Mouse (Mus musculus): ENCODE results near the gene Stk38. TPM values are rescaled to one million over a fixed set of nuclear protein-coding genes. Genes with fewer than 3 reads are reported as not detected.

The Stk38 gene
- total RNA-seq, 2 experiments from 2014 or later = 35.0 to 62.2 TPM

- intact Hi-C loops (cut with DNase I) = no loop called here
- DNase-seq (ENCODE audit: low spot score in 2 of 2) = no peak
Observed at GRCm38 (mm10) chr17:28934120-28934916, 73.5 kb downstream of the Stk38 start.

- intact Hi-C loops (cut with DNase I) = no loop called here
- DNase-seq (ENCODE audit: low spot score in 2 of 2) = no peak
Observed at GRCm38 (mm10) chr17:28932274-28932673, 75.5 kb downstream of the Stk38 start.

GRCm38 (mm10) chr17:28931436-28932211, 76.2 kb downstream of the Stk38 start:
- no peak for DNase-seq (ENCODE audit: low spot score in 2 of 2)
- intact Hi-C loops (cut with DNase I) = no loop called here

- peak; percentile 29 to 52 for DNase-seq (ENCODE audit: low spot score in 2 of 2)
- intact Hi-C loops (cut with DNase I) = no loop called here
Observed at GRCm38 (mm10) chr17:28930392-28931074, 77.3 kb downstream of the Stk38 start.

- no peak for DNase-seq (ENCODE audit: low spot score in 2 of 2)
- intact Hi-C loops (cut with DNase I) = loop anchor here (5.0 kb wide), 1 partner anchor 167 kb away; no protein-coding TSS in a partner anchor
Observed at GRCm38 (mm10) chr17:28929369-28929768, 78.4 kb downstream of the Stk38 start.

GRCm38 (mm10) chr17:28928004-28928403, 79.8 kb downstream of the Stk38 start:
- DNase-seq (ENCODE audit: low spot score in 2 of 2) = no peak
- intact Hi-C loops (cut with DNase I) = loop anchor here (5.0 kb wide), 1 partner anchor 166 kb away; no protein-coding TSS in a partner anchor

- intact Hi-C loops (cut with DNase I) = loop anchor here (1.0 to 5.0 kb wide), 4 partner anchors 23 to 236 kb away; partner anchors contain the start of genes Mapk14 and Slc26a8
- DNase-seq (ENCODE audit: low spot score in 2 of 2) = no peak
Observed at GRCm38 (mm10) chr17:28926866-28927635, 80.7 kb downstream of the Stk38 start.

- DNase-seq (ENCODE audit: low spot score in 2 of 2) = peak; percentile 79 to 83
- intact Hi-C loops (cut with DNase I) = loop anchor here (1.0 to 5.0 kb wide), 4 partner anchors 22 to 236 kb away; partner anchors contain the start of genes Mapk14 and Slc26a8
Observed at GRCm38 (mm10) chr17:28926380-28926779, 81.4 kb downstream of the Stk38 start.

- DNase-seq (ENCODE audit: low spot score in 2 of 2) = no peak
- intact Hi-C loops (cut with DNase I) = loop anchor here (5.0 kb wide), 1 partner anchor 163 kb away; no protein-coding TSS in a partner anchor
Observed at GRCm38 (mm10) chr17:28924957-28925595, 82.7 kb downstream of the Stk38 start.

GRCm38 (mm10) chr17:28922096-28922495, 85.7 kb downstream of the Stk38 start:
- intact Hi-C loops (cut with DNase I) = no loop called here
- DNase-seq (ENCODE audit: low spot score in 2 of 2) = no peak

- DNase-seq (ENCODE audit: low spot score in 2 of 2) = no peak
- intact Hi-C loops (cut with DNase I) = no loop called here
Observed at GRCm38 (mm10) chr17:28921086-28921485, 86.7 kb downstream of the Stk38 start.

Other genes with a start within 250 kb of the Stk38 start
- gene Mapk13, start 238.7 kb downstream of the Stk38 start, total RNA-seq (2021) = 1 to 10 TPM; 1.1 to 1.5 TPM
- 10 to 100 TPM; 44.2 to 54.7 TPM for gene Brpf3, start 206.9 kb downstream of the Stk38 start, total RNA-seq (2021)
- gene Pnpla1, start 149.6 kb downstream of the Stk38 start, total RNA-seq (2021) = 1 to 10 TPM in 1 of 2 experiments, under 1 TPM in 1; 0.66 to 1.4 TPM
- 10 to 100 TPM; 12.2 to 15.4 TPM for gene 4930539E08Rik, start 92.7 kb downstream of the Stk38 start, total RNA-seq (2021)
- not detected for gene Pxt1, start 64.2 kb downstream of the Stk38 start, total RNA-seq (2021)
- gene Kctd20, start 56.0 kb downstream of the Stk38 start, total RNA-seq (2021) = 10 to 100 TPM; 72.8 to 77.6 TPM
- gene Srsf3, start 24.6 kb upstream of the Stk38 start, total RNA-seq (2021) = 100 to 1,000 TPM; 101 to 118 TPM
- gene Cdkn1a, start 83.0 kb upstream of the Stk38 start, total RNA-seq (2021) = 10 to 100 TPM; 27.0 to 40.0 TPM
- under 1 TPM in 1 of 2 experiments, not detected in 1; 0.52 TPM for gene Rab44, start 106.2 kb upstream of the Stk38 start, total RNA-seq (2021)
- gene Cpne5, start 230.2 kb upstream of the Stk38 start, total RNA-seq (2021) = 100 to 1,000 TPM; 146 to 155 TPM